Mouse (Mus musculus): ENCODE results near the gene Zdhhc7. TPM values are rescaled to one million over a fixed set of nuclear protein-coding genes. Genes with fewer than 3 reads are reported as not detected.
A peak's percentile ranks its signal among the peaks of the same experiment; 100 is the strongest.

Zdhhc7 gene
- polyA plus RNA-seq, 1 experiment from 2014 or later: 35.5 TPM

- 52% methylated on average over 5 of the region's 5 CpGs for WGBS
- H3K4me1 ChIP-seq: 0 out of 2 replicates have a peak, but pooled peaks cover 3% of the 10 kb centered on the region
- no peaks in the 10 kb centered on the region for H3K9me3 ChIP-seq
- no peak overlapping the region for H3K27ac ChIP-seq
- no peak overlapping the region for H3K4me3 ChIP-seq
- no peak for DNase-seq (ENCODE audit: low spot score)
- H3K36me3 ChIP-seq: peaks cover 32% of the 10 kb centered on the region
- peaks cover 26% of the 10 kb centered on the region; the same call in 1 of the 2 replicates for H3K27me3 ChIP-seq (ENCODE audit: insufficient read depth, poor library complexity, severe bottlenecking)
These were observed 21.9 kb downstream of the Zdhhc7 start for GRCm38 (mm10) chr8:120079361-120079760.

GRCm38 (mm10) chr8:120078080-120078479, 23.2 kb downstream of the Zdhhc7 start:
- Histone ChIP-seq H3K4me3 (no peak overlapping the region), H3K9me3 (no peaks in the 10 kb centered on the region), H3K27ac (no peak overlapping the region), H3K27me3 (ENCODE audit: insufficient read depth, poor library complexity, severe bottlenecking) (peaks cover 38% of the 10 kb centered on the region), H3K4me1 (0 out of 2 replicates have a peak, but pooled peaks cover 3% of the 10 kb centered on the region), H3K36me3 (peaks cover 23% of the 10 kb centered on the region)
- DNase-seq (ENCODE audit: low spot score): no peak
- WGBS: 21% methylated on average over 10 of the region's 10 CpGs

- no peak overlapping the region for H3K27ac ChIP-seq
- no peaks in the 10 kb centered on the region for H3K9me3 ChIP-seq
- DNase-seq (ENCODE audit: low spot score): no peak
- no peak overlapping the region for H3K4me3 ChIP-seq
- peaks cover 20% of the 10 kb centered on the region for H3K4me1 ChIP-seq
- no peaks in the 10 kb centered on the region for H3K36me3 ChIP-seq
- H3K27me3 ChIP-seq (ENCODE audit: insufficient read depth, poor library complexity, severe bottlenecking): peaks cover 50% of the 10 kb centered on the region
- 63% methylated on average over 6 of the region's 6 CpGs for WGBS
These were observed 25.9 kb downstream of the Zdhhc7 start for GRCm38 (mm10) chr8:120075347-120075746.

- H3K36me3 ChIP-seq: no peaks in the 10 kb centered on the region
- WGBS: 72% methylated on average over 6 of the region's 6 CpGs
- peaks cover 20% of the 10 kb centered on the region for H3K4me1 ChIP-seq
- H3K27me3 ChIP-seq (ENCODE audit: insufficient read depth, poor library complexity, severe bottlenecking): peaks cover 50% of the 10 kb centered on the region
- H3K27ac ChIP-seq: no peak overlapping the region
- no peaks in the 10 kb centered on the region for H3K9me3 ChIP-seq
- DNase-seq (ENCODE audit: low spot score): no peak
- H3K4me3 ChIP-seq: no peak overlapping the region
These were observed 26.8 kb downstream of the Zdhhc7 start for GRCm38 (mm10) chr8:120074516-120074915.

GRCm38 (mm10) chr8:120072827-120073226, 28.5 kb downstream of the Zdhhc7 start:
- Histone ChIP-seq H3K27ac (0 out of 2 replicates have a peak overlapping the region, but pooled peaks have one; percentile 16), H3K9me3 (no peaks in the 10 kb centered on the region), H3K36me3 (no peaks in the 10 kb centered on the region), H3K27me3 (ENCODE audit: insufficient read depth, poor library complexity, severe bottlenecking) (peaks cover 50% of the 10 kb centered on the region), H3K4me3 (no peak overlapping the region), H3K4me1 (peaks cover 21% of the 10 kb centered on the region)
- WGBS: 75% methylated on average over 8 of the region's 8 CpGs
- DNase-seq (ENCODE audit: low spot score): no peak

- WGBS: 55% methylated on average over 9 of the region's 9 CpGs
- Histone ChIP-seq H3K27me3 (ENCODE audit: insufficient read depth, poor library complexity, severe bottlenecking) (peaks cover 50% of the 10 kb centered on the region), H3K4me1 (peaks cover 23% of the 10 kb centered on the region), H3K9me3 (no peaks in the 10 kb centered on the region), H3K36me3 (no peaks in the 10 kb centered on the region), H3K4me3 (no peak overlapping the region), H3K27ac (peak overlapping the region; percentile 16; the same call in 1 of the 2 replicates)
- no peak for DNase-seq (ENCODE audit: low spot score)
These were observed 29.0 kb downstream of the Zdhhc7 start for GRCm38 (mm10) chr8:120072259-120072658.

GRCm38 (mm10) chr8:120071684-120072083, 29.6 kb downstream of the Zdhhc7 start:
- Histone ChIP-seq H3K4me3 (no peak overlapping the region), H3K27ac (0 out of 2 replicates have a peak overlapping the region, but pooled peaks have one; percentile 16), H3K9me3 (no peaks in the 10 kb centered on the region), H3K4me1 (peaks cover 23% of the 10 kb centered on the region), H3K36me3 (no peaks in the 10 kb centered on the region), H3K27me3 (ENCODE audit: insufficient read depth, poor library complexity, severe bottlenecking) (peaks cover 46% of the 10 kb centered on the region)
- DNase-seq (ENCODE audit: low spot score): no peak
- WGBS: 26% methylated on average over 4 of the region's 4 CpGs

- Histone ChIP-seq H3K4me1 (peaks cover 23% of the 10 kb centered on the region), H3K36me3 (no peaks in the 10 kb centered on the region), H3K27me3 (ENCODE audit: insufficient read depth, poor library complexity, severe bottlenecking) (peaks cover 29% of the 10 kb centered on the region), H3K4me3 (no peak overlapping the region), H3K27ac (no peak overlapping the region), H3K9me3 (no peaks in the 10 kb centered on the region)
- no peak for DNase-seq (ENCODE audit: low spot score)
- 58% methylated on average over 19 of the region's 19 CpGs for WGBS
These were observed 33.2 kb downstream of the Zdhhc7 start for GRCm38 (mm10) chr8:120067936-120068668.

- Histone ChIP-seq H3K27me3 (ENCODE audit: insufficient read depth, poor library complexity, severe bottlenecking) (peaks cover 32% of the 10 kb centered on the region), H3K9me3 (no peaks in the 10 kb centered on the region), H3K27ac (no peak overlapping the region), H3K4me3 (no peak overlapping the region), H3K36me3 (no peaks in the 10 kb centered on the region), H3K4me1 (peaks cover 6% of the 10 kb centered on the region)
- 82% methylated on average over 4 of the region's 4 CpGs for WGBS
- DNase-seq (ENCODE audit: low spot score): no peak
These were observed 35.1 kb downstream of the Zdhhc7 start for GRCm38 (mm10) chr8:120066226-120066625.

- no peak overlapping the region for H3K4me3 ChIP-seq
- H3K36me3 ChIP-seq: no peaks in the 10 kb centered on the region
- no peak overlapping the region for H3K27ac ChIP-seq
- no peaks in the 10 kb centered on the region for H3K9me3 ChIP-seq
- peaks cover 32% of the 10 kb centered on the region for H3K27me3 ChIP-seq (ENCODE audit: insufficient read depth, poor library complexity, severe bottlenecking)
- peaks cover 6% of the 10 kb centered on the region for H3K4me1 ChIP-seq
- DNase-seq (ENCODE audit: low spot score): no peak
- 87% methylated on average over 8 of the region's 8 CpGs for WGBS
These were observed 35.7 kb downstream of the Zdhhc7 start for GRCm38 (mm10) chr8:120065611-120066010.

GRCm38 (mm10) chr8:120063326-120063725, 38.0 kb downstream of the Zdhhc7 start:
- Histone ChIP-seq H3K9me3 (no peaks in the 10 kb centered on the region), H3K27ac (no peak overlapping the region), H3K4me1 (peaks cover 6% of the 10 kb centered on the region), H3K4me3 (no peak overlapping the region), H3K27me3 (ENCODE audit: insufficient read depth, poor library complexity, severe bottlenecking) (peaks cover 38% of the 10 kb centered on the region), H3K36me3 (no peaks in the 10 kb centered on the region)
- no peak for DNase-seq (ENCODE audit: low spot score)
- WGBS: 78% methylated on average over 3 of the region's 3 CpGs

- WGBS: 86% methylated on average over 14 of the region's 14 CpGs
These were observed 38.5 kb downstream of the Zdhhc7 start for GRCm38 (mm10) chr8:120062742-120063141.

GRCm38 (mm10) chr8:120057078-120057477, 44.2 kb downstream of the Zdhhc7 start:
- Histone ChIP-seq H3K27me3 (ENCODE audit: insufficient read depth, poor library complexity, severe bottlenecking) (peaks cover 11% of the 10 kb centered on the region), H3K36me3 (no peaks in the 10 kb centered on the region), H3K4me1 (no peaks in the 10 kb centered on the region), H3K27ac (no peak overlapping the region), H3K9me3 (no peaks in the 10 kb centered on the region), H3K4me3 (no peak overlapping the region)
- 75% methylated on average over 2 of the region's 2 CpGs for WGBS
- no peak for DNase-seq (ENCODE audit: low spot score)

More at GRCm38 (mm10) chr8:120062742-120063141, 38.5 kb downstream of the Zdhhc7 start:
- peaks cover 38% of the 10 kb centered on the region for H3K27me3 ChIP-seq (ENCODE audit: insufficient read depth, poor library complexity, severe bottlenecking)
- no peak for DNase-seq (ENCODE audit: low spot score)
- peaks cover under 1% of the 10 kb centered on the region for H3K4me1 ChIP-seq
- no peaks in the 10 kb centered on the region for H3K36me3 ChIP-seq
- no peak overlapping the region for H3K4me3 ChIP-seq
- H3K27ac ChIP-seq: no peak overlapping the region
- no peaks in the 10 kb centered on the region for H3K9me3 ChIP-seq

Data from heart, embryonic 10.5 days (tissue).